Mouse (Mus musculus) MEL (cell line): ENCODE measurements around the gene Pik3ca. TPM values are rescaled to one million over a fixed set of nuclear protein-coding genes. Genes with fewer than 3 reads are reported as not detected.

Experiments
- DNase-seq: peaks from one replicate; pipeline ENCODE4 v3.0.0; 2011; ENCODE audit warnings: low read depth, low spot score
- H3K27ac ChIP-seq: 2 replicates; pipeline ENCODE4 v1.5.1; 2012; ENCODE audit warnings: low read depth, mild to moderate bottlenecking, control low read depth, low read length, moderate library complexity; ENCODE audit not compliant: control insufficient read depth
- H3K27me3 ChIP-seq, 2 experiments: fragments of 150-350 bp in 1 of 2; sonication (generic) in 1 of 2; 2 replicates each; pipeline ENCODE4 v1.6.1; 2012; ENCODE audit warnings: low read length in 2 of 2, mild to moderate bottlenecking in 2 of 2, improper control_type of control experiment in 1 of 2, moderate library complexity in 1 of 2; ENCODE audit not compliant: insufficient read depth in 2 of 2, control insufficient read depth in 1 of 2
- H3K36me3 ChIP-seq, 2 experiments: 2 replicates each; pipeline ENCODE4 v1.6.1; 2012 to 2014; ENCODE audit warnings: low read length in 2 of 2, improper control_type of control experiment in 1 of 2, inconsistent platforms in 1 of 2, mild to moderate bottlenecking in 1 of 2; ENCODE audit not compliant: insufficient read depth in 2 of 2, control insufficient read depth in 1 of 2
- H3K4me1 ChIP-seq, 2 experiments: fragments of 150-350 bp in 1 of 2; sonication (generic) in 1 of 2; 2 replicates each; pipeline ENCODE4 v1.6.1; 2012; ENCODE audit warnings: low read length in 2 of 2, improper control_type of control experiment in 1 of 2, mild to moderate bottlenecking in 1 of 2; ENCODE audit not compliant: insufficient read depth in 2 of 2, control insufficient read depth in 1 of 2
- H3K4me3 ChIP-seq, 2 experiments: fragments of 150-350 bp in 1 of 2; sonication (generic) in 1 of 2; 2 replicates each; pipeline ENCODE4 v1.5.1; 2012; ENCODE audit warnings: low read depth in 2 of 2, low read length in 2 of 2, mild to moderate bottlenecking in 2 of 2, moderate library complexity in 2 of 2, control low read depth in 1 of 2, improper control_type of control experiment in 1 of 2; ENCODE audit not compliant: control insufficient read depth in 1 of 2, insufficient read depth in 1 of 2
- H3K79me2 ChIP-seq: 2 replicates; pipeline ENCODE4 v1.6.1; 2012; ENCODE audit warnings: mild to moderate bottlenecking, low read length, moderate library complexity; ENCODE audit not compliant: control insufficient read depth, poor library complexity, insufficient read depth
- H3K9ac ChIP-seq: 2 replicates; pipeline ENCODE4 v1.6.1; 2012; ENCODE audit warnings: low read depth, mild to moderate bottlenecking, control low read depth, low read length, moderate library complexity; ENCODE audit not compliant: control insufficient read depth, poor library complexity, severe bottlenecking
- H3K9me3 ChIP-seq: fragments of 150-350 bp; sonication (generic); replicated peaks from 2 replicates; pipeline ENCODE4 v1.6.1; 2012; ENCODE audit warnings: mild to moderate bottlenecking, low read length, improper control_type of control experiment, moderate library complexity; ENCODE audit not compliant: insufficient read depth
- CHD2 ChIP-seq: IDR thresholded peaks from 2 replicates; pipeline ENCODE4 v1.6.1; 2011; ENCODE audit warnings: low read length, improper control_type of control experiment
- CTCF ChIP-seq, 3 experiments: IDR thresholded peaks in 2 of 3; conservative IDR thresholded peaks in 1 of 3; 2 replicates each; pipeline ENCODE4 v1.5.1; 2011 to 2012; ENCODE audit warnings: low read length in 3 of 3, low read depth in 2 of 3, mild to moderate bottlenecking in 2 of 3, improper control_type of control experiment in 1 of 3, inconsistent platforms in 1 of 3, mixed read lengths in 1 of 3, moderate library complexity in 1 of 3; ENCODE audit not compliant: control insufficient read depth in 1 of 3, insufficient read depth in 1 of 3, poor library complexity in 1 of 3, severe bottlenecking in 1 of 3
- E2F4 ChIP-seq: IDR thresholded peaks from 2 replicates; pipeline ENCODE4 v1.6.1; 2011; ENCODE audit warnings: low read depth, low read length, improper control_type of control experiment, borderline replicate concordance
- ETS1 ChIP-seq: IDR thresholded peaks from 2 replicates; pipeline ENCODE4 v1.6.1; 2012; ENCODE audit warnings: low read depth, mild to moderate bottlenecking, inconsistent platforms, low read length, improper control_type of control experiment, moderate library complexity
- GABPA ChIP-seq: IDR thresholded peaks from 2 replicates; pipeline ENCODE4 v1.6.1; 2012; ENCODE audit warnings: low read depth, mild to moderate bottlenecking, inconsistent platforms, low read length, improper control_type of control experiment, moderate library complexity
- HCFC1 ChIP-seq: IDR thresholded peaks from 2 replicates; pipeline ENCODE4 v1.6.1; 2012; ENCODE audit warnings: low read depth, mild to moderate bottlenecking, inconsistent platforms, low read length, improper control_type of control experiment, moderate library complexity
- KAT2A ChIP-seq: conservative IDR thresholded peaks from 2 replicates; pipeline ENCODE4 v1.6.1; 2012; ENCODE audit warnings: low read depth, low read length, improper control_type of control experiment, inconsistent platforms
- MAFK ChIP-seq: IDR thresholded peaks from 2 replicates; pipeline ENCODE4 v1.6.1; 2011; ENCODE audit warnings: low read depth, mild to moderate bottlenecking, low read length, improper control_type of control experiment, borderline replicate concordance
- MAX ChIP-seq: IDR thresholded peaks from 2 replicates; pipeline ENCODE4 v1.6.1; 2011; ENCODE audit warnings: low read length, improper control_type of control experiment
- MEF2A ChIP-seq: IDR thresholded peaks from 2 replicates; pipeline ENCODE4 v1.6.1; 2014; ENCODE audit warnings: low read depth, mild to moderate bottlenecking, inconsistent platforms, low read length, improper control_type of control experiment; ENCODE audit not compliant: poor library complexity, insufficient replicate concordance, severe bottlenecking; ENCODE audit errors: extremely low read depth
- MXI1 ChIP-seq: IDR thresholded peaks from 2 replicates; pipeline ENCODE4 v1.6.1; 2011; ENCODE audit warnings: mild to moderate bottlenecking, low read depth, low read length, improper control_type of control experiment
- MYB ChIP-seq: IDR thresholded peaks from 2 replicates; pipeline ENCODE4 v1.6.1; 2011; ENCODE audit warnings: mild to moderate bottlenecking, low read depth, low read length, improper control_type of control experiment
- MYC ChIP-seq: IDR thresholded peaks from 2 replicates; pipeline ENCODE4 v1.6.1; 2011; ENCODE audit warnings: low read depth, mild to moderate bottlenecking, low read length, improper control_type of control experiment, moderate library complexity
- NELFE ChIP-seq: IDR thresholded peaks from 2 replicates; pipeline ENCODE4 v1.6.1; 2011; ENCODE audit warnings: low read depth, low read length, improper control_type of control experiment
- NRF1 ChIP-seq: IDR thresholded peaks from 2 replicates; pipeline ENCODE4 v1.6.1; 2014; ENCODE audit warnings: low read depth, mild to moderate bottlenecking, inconsistent platforms, low read length, improper control_type of control experiment, moderate library complexity; ENCODE audit not compliant: poor library complexity, insufficient read depth, severe bottlenecking
- POLR2A ChIP-seq, 2 experiments: IDR thresholded peaks; 2 replicates each; pipeline ENCODE4 v1.6.1; 2011 to 2012; ENCODE audit warnings: low read length in 2 of 2, mild to moderate bottlenecking in 2 of 2, control low read depth in 1 of 2, improper control_type of control experiment in 1 of 2, low read depth in 1 of 2, moderate library complexity in 1 of 2; ENCODE audit not compliant: control insufficient read depth in 1 of 2, insufficient read depth in 1 of 2, poor library complexity in 1 of 2
- POLR2AphosphoS2 ChIP-seq: IDR thresholded peaks from 2 replicates; pipeline ENCODE4 v1.6.1; 2011; ENCODE audit warnings: low read length, improper control_type of control experiment
- RCOR1 ChIP-seq: IDR thresholded peaks from 2 replicates; pipeline ENCODE4 v1.6.1; 2012; ENCODE audit warnings: low read depth, mild to moderate bottlenecking, inconsistent platforms, low read length, improper control_type of control experiment
- SIN3A ChIP-seq: IDR thresholded peaks from 2 replicates; pipeline ENCODE4 v1.6.1; 2012; ENCODE audit warnings: low read length, improper control_type of control experiment, inconsistent platforms
- SMC3 ChIP-seq: IDR thresholded peaks from 2 replicates; pipeline ENCODE4 v1.6.1; 2011; ENCODE audit warnings: low read depth, low read length, improper control_type of control experiment
- TCF12 ChIP-seq: IDR thresholded peaks from 2 replicates; pipeline ENCODE4 v1.6.1; 2014; ENCODE audit warnings: low read depth, mild to moderate bottlenecking, inconsistent platforms, low read length, improper control_type of control experiment, moderate library complexity
- USF1 ChIP-seq: IDR thresholded peaks from 2 replicates; pipeline ENCODE4 v1.6.1; 2014; ENCODE audit warnings: low read depth, mild to moderate bottlenecking, inconsistent platforms, low read length, improper control_type of control experiment, moderate library complexity
- ZC3H11A ChIP-seq: IDR thresholded peaks from 2 replicates; pipeline ENCODE4 v1.6.1; 2012; ENCODE audit warnings: low read depth, mild to moderate bottlenecking, inconsistent platforms, low read length, improper control_type of control experiment
- ZKSCAN1 ChIP-seq: IDR thresholded peaks from 2 replicates; pipeline ENCODE4 v1.6.1; 2012; ENCODE audit warnings: low read depth, mild to moderate bottlenecking, inconsistent platforms, low read length, improper control_type of control experiment, moderate library complexity
- ZMIZ1 ChIP-seq: IDR thresholded peaks from 2 replicates; pipeline ENCODE4 v1.6.1; 2012; ENCODE audit warnings: low read depth, mild to moderate bottlenecking, inconsistent platforms, low read length, improper control_type of control experiment, moderate library complexity
- ZNF384 ChIP-seq: IDR thresholded peaks from 2 replicates; pipeline ENCODE4 v1.6.1; 2012; ENCODE audit warnings: low read depth, mild to moderate bottlenecking, inconsistent platforms, low read length, improper control_type of control experiment
- polyA plus RNA-seq, 2 experiments: library from polyadenylated mRNA; stranded (reverse) in 1 of 2; unstranded in 1 of 2; fragments of >175 nt in 1 of 2; fragments of >200 nt in 1 of 2; gene quantifications; 2 replicates each; pipeline versions ENCODE4 v1.2.1 to v1.2.4; 2012; ENCODE audit warnings: low replicate concordance in 2 of 2, low read depth in 1 of 2; ENCODE audit not compliant: insufficient read length in 2 of 2, insufficient read depth in 1 of 2, missing spikeins in 1 of 2
- total RNA-seq: library from RNA; depleted of rRNA; stranded (reverse); fragments of 300-350 nt; gene quantifications from 2 replicates; pipeline ENCODE4 v1.2.3, GENCODE M21; 2012

The Pik3ca gene
- total and polyA plus RNA-seq, 3 experiments = 11.7 to 13.1 TPM; not detected in 1

- TF ChIP-seq HCFC1 = no peak
- TF ChIP-seq, all 39 proteins: peak for 5
Observed at GRCm38 (mm10) chr3:32397461-32398174, at the start of gene Pik3ca (continued).

DNA sequence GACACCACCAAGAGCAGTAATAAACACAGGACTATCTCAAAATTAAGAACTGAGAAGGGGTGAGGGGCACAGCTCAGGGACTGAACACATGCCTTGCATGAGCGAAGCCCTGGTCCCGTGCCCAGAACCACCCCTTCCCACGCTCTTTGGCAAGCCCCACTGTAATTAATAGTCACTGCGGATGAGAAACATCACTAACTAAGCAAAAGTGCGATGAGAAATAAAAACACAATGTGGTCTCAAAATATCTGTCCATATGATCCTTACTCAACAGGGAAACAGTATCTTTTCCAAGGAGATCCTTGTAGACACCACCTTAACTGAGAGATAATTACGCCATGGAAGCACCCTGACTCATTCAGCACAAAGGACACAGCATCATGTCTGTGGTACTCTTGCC lies 49.6 kb upstream of the Pik3ca start:
- H3K79me2 ChIP-seq = no peaks in the 10 kb centered on the region; the same call in 1 of the 2 replicates
- no peak overlapping the region for H3K27ac ChIP-seq
- DNase-seq = no peak
- H3K4me3 ChIP-seq = no peak overlapping the region
- no peak for TF ChIP-seq MEF2A
- no peak for TF ChIP-seq HCFC1
- TF ChIP-seq CTCF (IDR thresholded peaks at IDR 0.05 in 2 of 3, conservative IDR thresholded peaks at IDR 0.05 in 1 of 3; ENCODE audit: control insufficient read depth in 1 of 3, insufficient read depth in 1 of 3, low read depth in 2 of 3, low read length in 3 of 3, poor library complexity in 1 of 3, severe bottlenecking in 1 of 3) = no peak
- TF ChIP-seq CHD2 = no peak
- no peak for TF ChIP-seq SIN3A
- no peak for TF ChIP-seq GABPA
- TF ChIP-seq KAT2A = no peak
- no peak for TF ChIP-seq TCF12
- TF ChIP-seq E2F4 = no peak
- no peak for TF ChIP-seq SMC3
- TF ChIP-seq POLR2AphosphoS2 = no peak
- TF ChIP-seq POLR2A (IDR thresholded peaks at IDR 0.05; ENCODE audit: control insufficient read depth in 1 of 2, insufficient read depth in 1 of 2, low read depth in 1 of 2, low read length in 2 of 2, poor library complexity in 1 of 2) = no peak
- no peak for TF ChIP-seq RCOR1
- no peak for TF ChIP-seq MXI1
- TF ChIP-seq ZMIZ1 = no peak
- TF ChIP-seq USF1 = no peak
- TF ChIP-seq ETS1 = no peak
- TF ChIP-seq MYC = no peak
- TF ChIP-seq MAX = no peak
- no peaks in the 10 kb centered on the region for H3K9me3 ChIP-seq
- H3K4me1 ChIP-seq = no peaks in the 10 kb centered on the region
- H3K36me3 ChIP-seq = no peaks in the 10 kb centered on the region
- no peaks in the 10 kb centered on the region for H3K27me3 ChIP-seq
- no peak overlapping the region for H3K9ac ChIP-seq

- H3K4me1 ChIP-seq = peaks cover 0 to 4% of the 10 kb centered on the region in 2 experiments; a peak in 3 of 4 replicates
- TF ChIP-seq NELFE (no peak), POLR2AphosphoS2 (no peak), USF1 (no peak), SIN3A (no peak), MYB (no peak), NRF1 (no peak), ZNF384 (no peak), RCOR1 (no peak), KAT2A (no peak), SMC3 (no peak), ZKSCAN1 (no peak), HCFC1 (no peak), CTCF (IDR thresholded peaks at IDR 0.05 in 2 of 3, conservative IDR thresholded peaks at IDR 0.05 in 1 of 3; ENCODE audit: control insufficient read depth in 1 of 3, insufficient read depth in 1 of 3, low read depth in 2 of 3, low read length in 3 of 3, poor library complexity in 1 of 3, severe bottlenecking in 1 of 3) (no peak), MAFK (no peak), ZC3H11A (no peak)
- H3K9ac ChIP-seq = no peak overlapping the region
- H3K9me3 ChIP-seq = no peaks in the 10 kb centered on the region
- H3K27ac ChIP-seq = no peak overlapping the region
- no peak overlapping the region for H3K4me3 ChIP-seq
- no peaks in the 10 kb centered on the region for H3K27me3 ChIP-seq
- H3K36me3 ChIP-seq = peaks cover 0 to under 1% of the 10 kb centered on the region in 2 experiments; a peak in 2 of 4 replicates
- peaks cover 2% of the 10 kb centered on the region; the same call in 1 of the 2 replicates for H3K79me2 ChIP-seq
- DNase-seq = no peak
Observed at GRCm38 (mm10) chr3:32361221-32361620, 36.2 kb upstream of the Pik3ca start.
